Mouse (Mus musculus): ENCODE results near the gene Gm49333. TPM values are rescaled to one million over a fixed set of nuclear protein-coding genes. Genes with fewer than 3 reads are reported as not detected.

The Gm49333 gene
- total and polyA plus RNA-seq, 3 experiments, result not detected

DNA sequence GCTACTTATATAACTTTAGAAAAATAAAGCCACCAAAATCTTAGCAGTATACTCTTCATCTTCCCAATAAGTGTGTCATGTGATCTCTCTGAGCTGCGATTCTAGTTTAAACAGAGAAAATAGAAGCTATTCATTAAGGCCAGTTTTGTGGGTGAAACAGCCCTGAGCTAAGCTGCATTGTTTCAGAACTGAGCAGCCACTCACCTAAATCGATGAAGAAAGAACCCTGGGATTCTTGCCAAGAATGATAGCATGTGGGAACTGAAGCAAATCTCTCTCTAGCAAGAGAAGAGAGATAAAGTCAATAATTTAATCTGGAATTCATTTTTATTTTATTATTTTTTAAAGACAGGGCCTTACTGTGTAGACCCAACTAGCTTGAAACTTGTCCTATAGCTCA lies 11.8 kb downstream of the Gm49333 start:
- H3K27ac ChIP-seq (ENCODE audit: control insufficient read depth, low read depth, low read length), result no peak overlapping the region
- no peaks in the 10 kb centered on the region; a peak in 1 of 4 replicates for H3K27me3 ChIP-seq (ENCODE audit: control insufficient read depth in 1 of 2, insufficient read depth in 2 of 2, low read length in 2 of 2)
- peak overlapping the region; percentile 49 for H3K9ac ChIP-seq (ENCODE audit: control insufficient read depth, low read depth, low read length, poor library complexity, severe bottlenecking)
- peaks cover 0 to 13% of the 10 kb centered on the region in 2 experiments; a peak in 2 of 4 replicates for H3K36me3 ChIP-seq (ENCODE audit: control insufficient read depth in 1 of 2, insufficient read depth in 2 of 2, low read length in 2 of 2)
- TF ChIP-seq CHD1 (IDR thresholded peaks at IDR 0.05; ENCODE audit: low read depth, low read length), result no peak
- 0 out of 2 replicates have a peak, but pooled peaks have one; percentile 26 for TF ChIP-seq GATA1 (IDR thresholded peaks at IDR 0.05; ENCODE audit: low read depth, low read length)
- 0 out of 2 replicates have a peak, but pooled peaks have one; percentile 19 for TF ChIP-seq RCOR1 (IDR thresholded peaks at IDR 0.05; ENCODE audit: low read depth, low read length)
- TF ChIP-seq ZC3H11A (IDR thresholded peaks at IDR 0.05; ENCODE audit: low read depth, low read length), result no peak
- TF ChIP-seq USF1 (IDR thresholded peaks at IDR 0.05; ENCODE audit: low read depth, low read length), result peak; percentile 48; the same call in 1 of the 2 replicates
- H3K79me2 ChIP-seq (ENCODE audit: control insufficient read depth, insufficient read depth, low read length, poor library complexity), result peaks cover 4% of the 10 kb centered on the region; the same call in 1 of the 2 replicates
- peak; percentile 34 for DNase-seq (ENCODE audit: low read depth, low spot score)
- H3K9me3 ChIP-seq (replicated peaks; ENCODE audit: insufficient read depth, low read length), result no peaks in the 10 kb centered on the region
- peaks cover 0 to 11% of the 10 kb centered on the region in 2 experiments; a peak in 2 of 4 replicates for H3K4me1 ChIP-seq (ENCODE audit: control insufficient read depth in 1 of 2, insufficient read depth in 2 of 2, low read length in 2 of 2)
- no peak overlapping the region for H3K4me3 ChIP-seq (ENCODE audit: control insufficient read depth in 1 of 2, insufficient read depth in 1 of 2, low read depth in 2 of 2, low read length in 2 of 2)

DNA sequence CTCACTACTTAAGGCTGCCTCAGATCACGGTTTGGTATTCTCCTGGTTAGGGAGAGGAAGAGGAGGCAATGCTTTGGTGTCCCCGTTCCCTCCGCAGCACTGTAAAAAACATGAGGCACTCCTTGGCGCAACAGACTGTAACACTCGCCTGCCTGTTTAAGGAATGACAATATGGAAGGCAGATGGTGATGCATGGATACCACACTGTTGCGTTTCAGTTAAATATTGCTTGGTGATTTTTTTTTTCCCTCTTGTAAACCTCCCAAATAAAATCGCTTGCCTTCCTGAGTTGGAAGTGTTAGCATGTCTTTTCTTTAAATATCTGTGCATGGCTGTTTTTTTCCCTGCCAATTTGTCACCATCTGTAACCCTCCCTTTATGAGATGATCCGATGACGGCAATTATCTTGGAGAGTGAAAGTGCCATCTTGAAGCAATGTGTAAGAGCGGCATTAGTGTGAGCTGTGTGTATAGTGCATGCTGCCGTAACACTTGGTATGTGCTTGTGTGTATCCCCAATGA lies 17.5 kb downstream of the Gm49333 start:
- Histone ChIP-seq H3K27ac (ENCODE audit: control insufficient read depth, low read depth, low read length) (0 out of 2 replicates have a peak overlapping the region, but pooled peaks have one; percentile 2), H3K27me3 (ENCODE audit: control insufficient read depth in 1 of 2, insufficient read depth in 2 of 2, low read length in 2 of 2) (no peaks in the 10 kb centered on the region), H3K9me3 (replicated peaks; ENCODE audit: insufficient read depth, low read length) (no peaks in the 10 kb centered on the region), H3K36me3 (ENCODE audit: control insufficient read depth in 1 of 2, insufficient read depth in 2 of 2, low read length in 2 of 2) (peaks cover 0 to 3% of the 10 kb centered on the region in 2 experiments; a peak in 2 of 4 replicates), H3K4me3 (ENCODE audit: control insufficient read depth in 1 of 2, insufficient read depth in 1 of 2, low read depth in 2 of 2, low read length in 2 of 2) (peak overlapping the region; percentile 59 to 73), H3K9ac (ENCODE audit: control insufficient read depth, low read depth, low read length, poor library complexity, severe bottlenecking) (peak overlapping the region; percentile 69), H3K4me1 (ENCODE audit: control insufficient read depth in 1 of 2, insufficient read depth in 2 of 2, low read length in 2 of 2) (peaks cover 2 to 16% of the 10 kb centered on the region in 2 experiments; a peak in 3 of 4 replicates), H3K79me2 (ENCODE audit: control insufficient read depth, insufficient read depth, low read length, poor library complexity) (peaks cover 6% of the 10 kb centered on the region; the same call in 1 of the 2 replicates)
- TF ChIP-seq GABPA (IDR thresholded peaks at IDR 0.05; ENCODE audit: low read depth, low read length) (no peak), MEF2A (IDR thresholded peaks at IDR 0.05; ENCODE audit: extremely low read depth, insufficient replicate concordance, low read depth, low read length, poor library complexity, severe bottlenecking) (no peak), CTCF (IDR thresholded peaks at IDR 0.05 in 2 of 3, conservative IDR thresholded peaks at IDR 0.05 in 1 of 3; ENCODE audit: control insufficient read depth in 1 of 3, insufficient read depth in 1 of 3, low read depth in 2 of 3, low read length in 3 of 3, poor library complexity in 1 of 3, severe bottlenecking in 1 of 3) (no peak), USF2 (IDR thresholded peaks at IDR 0.05; ENCODE audit: borderline replicate concordance in 1 of 2, insufficient read depth in 1 of 2, low read depth in 1 of 2, low read length in 2 of 2) (no peak), MAFK (IDR thresholded peaks at IDR 0.05; ENCODE audit: borderline replicate concordance, low read depth, low read length) (no peak)
- peak; percentile 46 for DNase-seq (ENCODE audit: low read depth, low spot score)

All from MEL (cell line).